Mouse (Mus musculus): ENCODE results near the gene Rbms1. TPM values are rescaled to one million over a fixed set of nuclear protein-coding genes. Genes with fewer than 3 reads are reported as not detected.

Gene Rbms1
- polyA plus RNA-seq, 1 experiment: 23.8 TPM

GRCm38 (mm10) chr2:60796969-60797669 is 165.9 kb downstream of the Rbms1 start:
- WGBS: 77% methylated on average over 17 of the region's 17 CpGs
- Histone ChIP-seq H3K27ac (ENCODE audit: control insufficient read depth, insufficient read depth, low read depth, low read length, poor library complexity) (no peak overlapping the region), H3K4me1 (ENCODE audit: control insufficient read depth, insufficient read depth, low read length) (no peaks in the 10 kb centered on the region; the same call in 1 of the 2 replicates), H3K4me3 (replicated peaks; ENCODE audit: control insufficient read depth, low read depth, low read length) (no peak overlapping the region)
- no peak for TF ChIP-seq POLR2A (IDR thresholded peaks at IDR 0.05; ENCODE audit: borderline replicate concordance, control insufficient read depth, low read depth, low read length)

- TF ChIP-seq POLR2A (IDR thresholded peaks at IDR 0.05; ENCODE audit: borderline replicate concordance, control insufficient read depth, low read depth, low read length) (no peak), CTCF (IDR thresholded peaks at IDR 0.05; ENCODE audit: control insufficient read depth, insufficient read depth, low read length) (no peak)
- Histone ChIP-seq H3K27ac (ENCODE audit: control insufficient read depth, insufficient read depth, low read depth, low read length, poor library complexity) (no peak overlapping the region), H3K4me1 (ENCODE audit: control insufficient read depth, insufficient read depth, low read length) (no peaks in the 10 kb centered on the region; the same call in 1 of the 2 replicates), H3K4me3 (replicated peaks; ENCODE audit: control insufficient read depth, low read depth, low read length) (no peak overlapping the region)
- 89% methylated on average over 2 of the region's 2 CpGs for WGBS
These were observed 166.4 kb downstream of the Rbms1 start for GRCm38 (mm10) chr2:60796616-60796968.

DNA sequence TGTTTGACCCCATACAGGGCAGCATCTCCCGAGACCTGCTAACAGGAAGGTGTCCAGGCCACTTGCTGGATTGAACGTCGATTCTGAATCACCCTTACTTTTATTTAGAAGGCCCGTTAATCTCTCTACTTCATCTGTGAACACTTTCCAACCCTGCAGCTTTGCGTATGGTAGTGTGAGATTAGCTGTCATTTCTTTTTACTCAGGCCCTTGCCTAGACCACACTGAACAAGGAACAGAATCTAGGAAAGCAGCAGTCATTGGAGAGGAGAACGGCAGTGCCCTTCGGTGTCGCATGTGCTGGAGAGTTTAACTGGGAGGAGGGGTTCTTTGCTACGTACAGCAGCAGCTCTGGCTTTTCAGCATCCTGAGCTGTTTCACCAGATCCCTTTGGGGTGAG is 167.1 kb downstream of the Rbms1 start:
- Histone ChIP-seq H3K4me1 (ENCODE audit: control insufficient read depth, insufficient read depth, low read length) (no peaks in the 10 kb centered on the region; the same call in 1 of the 2 replicates), H3K4me3 (replicated peaks; ENCODE audit: control insufficient read depth, low read depth, low read length) (no peak overlapping the region), H3K27ac (ENCODE audit: control insufficient read depth, insufficient read depth, low read depth, low read length, poor library complexity) (no peak overlapping the region)
- WGBS: 76% methylated on average over 9 of the region's 9 CpGs
- TF ChIP-seq CTCF (IDR thresholded peaks at IDR 0.05; ENCODE audit: control insufficient read depth, insufficient read depth, low read length) (no peak), POLR2A (IDR thresholded peaks at IDR 0.05; ENCODE audit: borderline replicate concordance, control insufficient read depth, low read depth, low read length) (no peak)

DNA sequence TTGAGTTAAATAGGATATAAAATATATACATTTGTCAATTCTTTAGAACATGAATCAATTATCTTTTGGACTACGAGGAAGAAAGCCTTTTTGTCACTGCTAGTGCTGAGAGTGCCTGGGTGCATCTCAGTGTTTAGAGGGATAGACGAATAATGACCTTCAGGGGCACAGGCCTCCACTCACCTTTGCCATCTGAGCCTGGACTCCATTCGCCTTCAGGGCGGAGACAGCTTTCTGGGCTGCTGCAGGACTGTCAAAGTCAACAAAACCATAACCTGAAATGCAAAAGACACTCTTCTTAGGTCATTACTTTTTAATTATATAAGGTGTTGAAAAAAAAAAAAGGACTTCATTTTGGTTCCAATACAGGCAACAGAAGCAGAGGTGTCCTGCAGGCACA is 170.5 kb downstream of the Rbms1 start:
- 87% methylated on average over 4 of the region's 4 CpGs for WGBS

GRCm38 (mm10) chr2:60789126-60789525 is 173.9 kb downstream of the Rbms1 start:
- WGBS: 85% methylated on average over 3 of the region's 3 CpGs
- TF ChIP-seq CTCF (IDR thresholded peaks at IDR 0.05; ENCODE audit: control insufficient read depth, insufficient read depth, low read length): no peak
- Histone ChIP-seq H3K27ac (ENCODE audit: control insufficient read depth, insufficient read depth, low read depth, low read length, poor library complexity) (no peak overlapping the region), H3K4me1 (ENCODE audit: control insufficient read depth, insufficient read depth, low read length) (no peaks in the 10 kb centered on the region), H3K4me3 (replicated peaks; ENCODE audit: control insufficient read depth, low read depth, low read length) (no peak overlapping the region)

More for the DNA sequence above, 170.5 kb downstream of the Rbms1 start:
- Histone ChIP-seq H3K27ac (ENCODE audit: control insufficient read depth, insufficient read depth, low read depth, low read length, poor library complexity) (no peak overlapping the region), H3K4me1 (ENCODE audit: control insufficient read depth, insufficient read depth, low read length) (no peaks in the 10 kb centered on the region; the same call in 1 of the 2 replicates), H3K4me3 (replicated peaks; ENCODE audit: control insufficient read depth, low read depth, low read length) (no peak overlapping the region)
- TF ChIP-seq CTCF (IDR thresholded peaks at IDR 0.05; ENCODE audit: control insufficient read depth, insufficient read depth, low read length): no peak
- TF ChIP-seq POLR2A (IDR thresholded peaks at IDR 0.05; ENCODE audit: borderline replicate concordance, control insufficient read depth, low read depth, low read length): no peak

- H3K4me3 ChIP-seq (replicated peaks; ENCODE audit: control insufficient read depth, low read depth, low read length): no peak overlapping the region
- no peak overlapping the region for H3K27ac ChIP-seq (ENCODE audit: control insufficient read depth, insufficient read depth, low read depth, low read length, poor library complexity)
- WGBS: 86% methylated on average over 6 of the region's 6 CpGs
- no peaks in the 10 kb centered on the region for H3K4me1 ChIP-seq (ENCODE audit: control insufficient read depth, insufficient read depth, low read length)
- TF ChIP-seq CTCF (IDR thresholded peaks at IDR 0.05; ENCODE audit: control insufficient read depth, insufficient read depth, low read length) (no peak), POLR2A (IDR thresholded peaks at IDR 0.05; ENCODE audit: borderline replicate concordance, control insufficient read depth, low read depth, low read length) (no peak)
These were observed 174.7 kb downstream of the Rbms1 start for GRCm38 (mm10) chr2:60788173-60788908.

GRCm38 (mm10) chr2:60787088-60787487 is 175.9 kb downstream of the Rbms1 start:
- WGBS: 89% methylated on average over 5 of the region's 5 CpGs
- H3K4me1 ChIP-seq (ENCODE audit: control insufficient read depth, insufficient read depth, low read length): no peaks in the 10 kb centered on the region
- no peak overlapping the region for H3K27ac ChIP-seq (ENCODE audit: control insufficient read depth, insufficient read depth, low read depth, low read length, poor library complexity)
- TF ChIP-seq POLR2A (IDR thresholded peaks at IDR 0.05; ENCODE audit: borderline replicate concordance, control insufficient read depth, low read depth, low read length) (no peak), CTCF (IDR thresholded peaks at IDR 0.05; ENCODE audit: control insufficient read depth, insufficient read depth, low read length) (no peak)
- H3K4me3 ChIP-seq (replicated peaks; ENCODE audit: control insufficient read depth, low read depth, low read length): no peak overlapping the region

- TF ChIP-seq POLR2A (IDR thresholded peaks at IDR 0.05; ENCODE audit: borderline replicate concordance, control insufficient read depth, low read depth, low read length): no peak
- no peak for TF ChIP-seq CTCF (IDR thresholded peaks at IDR 0.05; ENCODE audit: control insufficient read depth, insufficient read depth, low read length)
- 87% methylated on average over 10 of the region's 10 CpGs for WGBS
- H3K27ac ChIP-seq (ENCODE audit: control insufficient read depth, insufficient read depth, low read depth, low read length, poor library complexity): no peak overlapping the region
These were observed 176.7 kb downstream of the Rbms1 start for GRCm38 (mm10) chr2:60786289-60786688.

More at GRCm38 (mm10) chr2:60786289-60786688, 176.7 kb downstream of the Rbms1 start:
- Histone ChIP-seq H3K4me1 (ENCODE audit: control insufficient read depth, insufficient read depth, low read length) (no peaks in the 10 kb centered on the region), H3K4me3 (replicated peaks; ENCODE audit: control insufficient read depth, low read depth, low read length) (no peak overlapping the region)

All from bone marrow, adult 2 months (tissue).